Mouse (Mus musculus) frontal cortex, postnatal 36 days (tissue): ENCODE measurements around the gene Nptxr.

Experiments used
- DNase-seq, 2 experiments: peaks; one replicate each; pipeline ENCODE4 v3.0.0; 2022; ENCODE audit warnings: low spot score in 2 of 2

The Nptxr gene

GRCm38 (mm10) chr15:79790111-79790510 is 14.5 kb downstream of the Nptxr start:
- DNase-seq = no peak

- DNase-seq = no peak
Observed at GRCm38 (mm10) chr15:79787815-79788214, 16.8 kb downstream of the Nptxr start.

GRCm38 (mm10) chr15:79785056-79785455 is 19.5 kb downstream of the Nptxr start:
- no peak for DNase-seq

- DNase-seq = no peak
Observed at GRCm38 (mm10) chr15:79777749-79778148, 26.8 kb downstream of the Nptxr start, which contains the start of gene Dnal4. Dnal4 (minus strand) TSS chr15:79777849.

GRCm38 (mm10) chr15:79775662-79776061 is 28.9 kb downstream of the Nptxr start:
- no peak for DNase-seq

GRCm38 (mm10) chr15:79774117-79775027 is 30.2 kb downstream of the Nptxr start:
- DNase-seq = peak; percentile 91 to 98

GRCm38 (mm10) chr15:79770629-79771240 is 33.8 kb downstream of the Nptxr start:
- DNase-seq = peak in 1 of 2 experiments; percentile 70

GRCm38 (mm10) chr15:79768302-79768701 is 36.3 kb downstream of the Nptxr start:
- no peak for DNase-seq

GRCm38 (mm10) chr15:79767327-79767961 is 37.1 kb downstream of the Nptxr start:
- no peak for DNase-seq

- DNase-seq = no peak
Observed at GRCm38 (mm10) chr15:79766586-79767071, 37.9 kb downstream of the Nptxr start.

GRCm38 (mm10) chr15:79766168-79766567 is 38.4 kb downstream of the Nptxr start:
- no peak for DNase-seq

GRCm38 (mm10) chr15:79765361-79765760 is 39.2 kb downstream of the Nptxr start:
- no peak for DNase-seq

GRCm38 (mm10) chr15:79764539-79765267 is 39.9 kb downstream of the Nptxr start:
- peak; percentile 75 to 82 for DNase-seq

- DNase-seq = no peak
Observed at GRCm38 (mm10) chr15:79763601-79764246, 40.8 kb downstream of the Nptxr start.

- DNase-seq = no peak
Observed at GRCm38 (mm10) chr15:79763001-79763400, 41.6 kb downstream of the Nptxr start.

GRCm38 (mm10) chr15:79760956-79761355 is 43.6 kb downstream of the Nptxr start:
- DNase-seq = peak in 1 of 2 experiments; percentile 60

GRCm38 (mm10) chr15:79757118-79757517 is 47.4 kb downstream of the Nptxr start:
- DNase-seq = no peak

GRCm38 (mm10) chr15:79755977-79756625 is 48.5 kb downstream of the Nptxr start:
- DNase-seq = peak in 1 of 2 experiments; percentile 69

GRCm38 (mm10) chr15:79755176-79755575 is 49.4 kb downstream of the Nptxr start:
- no peak for DNase-seq

GRCm38 (mm10) chr15:79753873-79754272 is 50.7 kb downstream of the Nptxr start:
- no peak for DNase-seq

GRCm38 (mm10) chr15:79753420-79753752 is 51.2 kb downstream of the Nptxr start:
- DNase-seq = no peak
